Mouse (Mus musculus) left cerebral cortex, postnatal 25 days (tissue): ENCODE measurements around the gene Chst4. TPM values are rescaled to one million over a fixed set of nuclear protein-coding genes. Genes with fewer than 3 reads are reported as not detected.
"Not testable (repeated sequence)": the region's sequence is repeated elsewhere in the genome, so short reads cannot be mapped to it uniquely, and the experiment has no call there.

ENCODE experiments used
- DNase-seq, 2 experiments: peaks; one replicate each; pipeline ENCODE4 v3.0.0; 2022; ENCODE audit warnings: low spot score in 2 of 2, mixed read lengths in 1 of 2
- intact Hi-C: fragments of 180-260 bp; cut with DNase I; formaldehyde crosslinking; loops from one replicate; pipeline ENCODE4 v1.15.1; 2025
- total RNA-seq, 2 experiments: library from RNA; stranded (reverse); gene quantifications; 2 replicates each; pipeline ENCODE4 v1.2.3; 2021

The Chst4 gene
- total RNA-seq, result under 1 TPM in 1 of 2 experiments, not detected in 1; 0.30 TPM

DNA sequence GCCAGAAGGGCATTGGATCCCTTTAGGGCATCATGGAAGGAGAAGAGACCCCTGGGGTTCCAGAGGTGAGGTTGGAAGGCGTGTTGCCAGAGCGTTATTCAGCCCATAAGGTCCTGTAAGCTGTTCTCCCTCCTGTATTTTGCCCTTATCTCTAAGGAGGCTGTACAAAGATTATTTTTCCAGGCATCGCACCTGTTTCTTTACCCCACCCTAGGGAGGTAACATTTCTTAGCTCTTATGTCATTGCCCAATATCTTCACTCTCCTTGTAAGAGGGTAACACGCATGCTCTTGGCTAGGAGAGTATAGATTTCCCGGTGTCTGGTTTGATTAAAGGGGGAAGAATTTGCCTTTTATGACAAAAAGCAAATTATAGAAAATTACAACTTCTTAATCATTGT lies at the start of gene Chst4:
Gene Chst4 (minus strand): TSS at position 82 of the 400 bp plus-strand sequence.
- DNase-seq, result no peak
- intact Hi-C loops, result no loop called here

DNA sequence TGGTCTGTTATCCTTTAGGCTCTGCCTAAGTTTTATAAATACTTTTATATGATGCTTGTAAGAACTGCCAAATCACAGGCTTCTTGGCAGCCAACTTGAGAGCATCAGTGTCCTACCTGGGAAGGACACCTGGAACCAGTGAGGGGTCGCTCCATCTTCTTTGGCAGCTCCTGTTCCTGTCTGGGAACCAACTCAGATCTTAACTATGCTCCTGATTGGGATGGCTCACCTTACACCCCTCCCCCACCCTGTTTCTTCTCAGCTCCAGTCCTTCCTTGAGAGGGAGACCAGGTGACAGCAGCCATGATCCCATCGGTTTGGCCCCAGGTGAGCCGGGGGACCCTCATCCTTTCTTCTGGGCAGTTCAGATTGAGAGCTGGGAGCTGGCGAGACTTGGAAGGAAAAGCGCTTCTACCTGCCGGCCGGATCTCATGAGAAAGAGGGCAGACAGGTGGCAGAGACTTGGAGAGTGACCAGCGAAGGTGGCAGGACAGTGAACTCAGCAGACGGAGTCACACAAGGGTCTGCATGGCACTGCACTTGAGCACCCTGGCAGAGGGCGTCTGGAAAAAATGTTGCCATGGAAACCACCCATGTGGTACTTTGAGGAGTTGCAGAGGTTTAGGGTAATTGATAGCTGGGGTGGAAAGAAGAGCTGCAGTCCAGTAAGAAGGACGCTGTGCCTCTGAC lies 43.0 kb upstream of the Chst4 start:
- no peak for DNase-seq
- intact Hi-C loops, result no loop called here

DNA sequence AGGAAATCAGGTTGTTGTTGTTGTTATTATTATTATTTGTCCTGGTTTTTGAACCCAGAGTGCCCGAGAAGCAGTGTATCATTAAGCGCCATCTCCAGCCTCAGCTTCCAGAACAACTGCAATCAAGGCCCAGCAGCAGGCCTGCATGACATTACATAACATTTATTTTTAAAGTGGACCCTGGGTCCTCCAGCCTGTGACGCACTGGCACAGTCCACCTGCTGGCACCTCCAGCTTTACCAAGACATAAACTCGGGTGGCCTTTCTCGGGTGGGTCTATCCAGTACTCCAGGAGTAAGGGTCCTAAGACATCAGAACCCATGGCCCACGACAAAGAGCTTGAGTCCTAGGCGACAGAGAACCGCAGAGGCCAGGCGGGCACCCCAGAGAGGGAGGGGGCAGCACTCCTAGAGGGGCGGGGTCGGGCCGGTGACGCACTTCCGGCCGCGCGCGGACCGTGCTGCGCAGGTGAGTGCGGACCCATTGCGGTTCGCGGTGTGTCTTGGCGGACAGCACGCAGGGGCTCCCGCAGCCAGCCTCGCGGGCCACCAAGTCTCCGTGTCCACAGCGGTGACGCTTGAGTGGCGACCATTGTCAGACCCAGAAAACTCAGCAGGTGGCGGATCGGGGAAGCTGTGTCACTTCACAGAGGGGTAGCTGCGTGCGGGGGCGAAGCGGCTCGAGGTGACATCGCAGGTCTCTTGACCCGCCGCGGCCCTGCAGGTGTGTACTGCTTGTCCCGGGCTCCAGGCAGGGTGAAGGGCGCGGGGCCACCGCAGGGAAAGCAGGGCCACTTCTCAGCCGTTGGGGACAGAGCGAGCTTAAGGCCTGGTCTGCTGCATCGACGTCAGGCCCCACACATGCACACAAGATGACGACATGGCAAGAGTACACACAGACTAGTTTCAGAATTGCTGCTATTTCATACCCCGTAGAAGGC lies 40.0 kb upstream of the Chst4 start, which contains the start of gene Zfp612:
Gene Zfp612 (plus strand): TSS at position 465 of the 940 bp plus-strand sequence.
- intact Hi-C loops, result loop anchor here (10.0 kb wide), 1 partner anchor 215 kb away; the partner anchor contains the start of gene Phlpp2

DNA sequence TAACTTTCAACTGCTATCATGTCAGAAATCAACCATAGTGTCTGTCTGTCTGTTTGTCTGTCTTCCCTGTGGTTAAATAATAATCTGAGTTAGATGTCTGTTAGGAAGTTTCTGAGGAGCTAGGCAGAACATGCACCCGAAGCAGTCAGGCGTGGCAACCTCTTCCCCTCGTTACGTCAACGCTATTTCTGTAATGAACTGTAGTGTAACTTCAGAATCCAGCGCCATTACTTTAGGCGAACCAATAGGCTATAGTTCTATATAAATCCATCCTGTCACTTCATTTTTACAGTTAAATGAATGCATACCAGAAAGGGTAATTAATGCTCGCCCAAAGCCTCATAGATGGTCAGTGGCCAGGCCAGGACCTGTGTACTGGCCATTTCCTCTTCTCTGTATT lies 35.0 kb upstream of the Chst4 start:
- intact Hi-C loops, result loop anchor here (10.0 kb wide), 1 partner anchor 210 kb away; the partner anchor contains the start of gene Phlpp2
- DNase-seq, result no peak

More for the DNA sequence above, 40.0 kb upstream of the Chst4 start, which contains the start of gene Zfp612:
- DNase-seq, result peak; percentile 75 to 76

DNA sequence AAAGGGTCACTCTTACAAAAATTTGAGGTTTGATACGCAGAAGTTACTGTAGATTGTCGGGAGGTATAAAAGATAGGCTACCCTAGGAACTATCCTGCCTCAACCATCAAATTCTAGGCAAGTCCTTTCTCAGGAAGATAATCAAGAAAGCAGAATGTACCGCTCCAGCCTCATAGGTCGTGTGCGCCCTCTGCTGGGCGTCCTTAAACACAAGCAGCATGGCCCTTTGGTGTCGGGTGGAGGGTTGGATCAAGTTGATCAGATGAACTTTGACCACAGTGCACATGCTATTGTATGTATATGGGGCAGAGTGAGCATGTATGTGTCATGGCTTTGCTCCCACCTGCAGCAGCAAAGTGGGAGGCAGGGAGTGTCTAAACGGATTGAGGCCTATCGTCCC lies 32.1 kb upstream of the Chst4 start:
- DNase-seq, result peak; percentile 62
- intact Hi-C loops, result loop anchor here (1.0 to 10.0 kb wide), 2 partner anchors 101 to 207 kb away; partner anchors contain the start of gene Phlpp2

DNA sequence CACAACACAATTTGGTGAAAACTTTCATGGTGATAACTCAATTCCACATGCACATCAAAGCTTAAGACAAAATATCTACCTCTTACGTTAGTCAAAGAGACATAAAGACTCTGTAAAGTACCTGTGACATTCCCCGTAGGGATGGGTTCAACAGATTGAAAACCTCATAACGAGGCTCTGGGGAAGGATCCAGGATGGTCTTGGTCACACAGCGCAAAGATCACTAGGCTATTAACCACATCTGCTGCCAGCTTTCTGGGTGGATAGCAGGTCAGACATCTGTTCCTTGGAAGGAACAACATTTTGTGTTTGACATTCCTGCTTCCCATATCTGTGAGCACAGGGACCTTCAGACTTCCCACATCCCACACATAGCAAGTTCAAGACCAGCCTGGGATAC lies 30.2 kb upstream of the Chst4 start:
- intact Hi-C loops, result loop anchor here (10.0 kb wide), 1 partner anchor 205 kb away; the partner anchor contains the start of gene Phlpp2
- no peak for DNase-seq

DNA sequence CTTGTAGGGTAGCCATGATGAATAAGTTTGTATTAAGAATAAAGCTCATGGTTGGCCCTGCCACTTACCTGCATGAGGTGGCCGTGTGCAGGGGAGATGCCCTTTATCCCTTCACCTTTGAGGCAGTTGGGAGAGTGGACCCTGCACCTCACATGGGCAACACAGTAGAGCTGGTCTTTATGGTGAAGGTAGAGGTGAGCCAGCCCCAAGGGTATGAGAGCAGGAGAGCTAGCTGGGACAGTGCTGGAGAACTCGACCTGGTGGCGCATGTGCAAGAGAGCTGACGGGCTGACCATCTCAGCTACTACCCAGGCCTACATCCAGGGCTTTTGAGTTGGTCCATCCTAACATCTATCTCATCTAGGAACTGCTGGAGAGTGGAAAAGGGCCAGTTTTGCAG lies 26.1 kb upstream of the Chst4 start:
- DNase-seq, result no peak
- intact Hi-C loops, result no loop called here

DNA sequence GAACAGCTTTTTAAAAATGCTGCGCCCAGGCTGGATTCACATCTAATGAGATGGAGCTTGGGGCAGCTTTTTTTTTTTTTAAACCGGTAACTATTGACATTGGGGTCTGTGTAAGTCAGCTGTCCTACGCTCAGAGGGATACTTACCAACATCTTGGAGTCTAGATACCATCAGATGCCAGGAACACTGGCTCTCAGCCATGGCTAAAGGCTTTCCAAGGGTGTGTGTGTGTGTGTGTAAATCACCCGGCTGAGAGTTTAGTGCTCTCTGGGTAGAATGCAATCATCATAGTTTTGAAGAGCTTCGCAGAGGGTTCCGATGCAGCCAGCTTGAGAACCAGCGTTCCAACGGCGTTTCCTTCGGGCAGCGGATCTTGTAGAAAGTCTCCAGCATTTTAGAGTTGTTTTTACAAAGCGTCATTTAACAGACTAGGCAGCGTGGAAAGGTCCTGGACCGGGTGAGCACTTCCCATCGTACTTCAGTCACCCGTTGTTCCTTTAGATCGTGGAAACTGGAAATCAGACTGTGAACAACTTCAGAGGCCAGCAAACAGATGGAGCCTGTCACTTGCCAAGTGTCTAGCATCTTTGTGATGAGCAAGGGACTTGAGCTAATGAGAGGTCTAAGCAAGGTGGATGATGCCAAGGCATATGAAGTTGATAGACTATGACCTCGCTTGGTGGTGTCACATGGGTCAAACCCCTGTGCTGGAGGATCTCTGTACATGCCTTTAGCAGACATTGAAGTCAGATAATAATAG lies 25.2 kb upstream of the Chst4 start:
- no peak for DNase-seq

DNA sequence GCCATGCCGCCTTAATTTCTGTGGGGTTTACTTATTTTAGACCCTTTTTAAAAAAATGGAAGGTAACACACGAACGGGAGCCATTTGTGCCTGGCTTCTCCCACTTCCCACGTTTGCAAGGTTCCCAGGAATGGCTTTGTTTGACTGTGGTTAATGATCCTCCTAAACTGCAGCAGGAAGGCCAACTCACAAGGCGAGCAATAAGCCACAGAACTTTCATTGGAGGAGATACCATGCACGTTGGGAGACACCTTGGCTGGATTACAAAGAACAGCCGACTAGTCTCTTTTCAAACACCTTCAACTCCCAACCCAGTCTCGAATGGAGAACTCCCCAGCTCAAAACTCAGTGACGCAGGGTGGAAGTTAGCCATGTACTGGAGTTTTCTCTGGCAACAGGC lies 24.6 kb upstream of the Chst4 start:
- intact Hi-C loops, result no loop called here
- no peak for DNase-seq

More for the DNA sequence above, 25.2 kb upstream of the Chst4 start:
- intact Hi-C loops, result no loop called here

DNA sequence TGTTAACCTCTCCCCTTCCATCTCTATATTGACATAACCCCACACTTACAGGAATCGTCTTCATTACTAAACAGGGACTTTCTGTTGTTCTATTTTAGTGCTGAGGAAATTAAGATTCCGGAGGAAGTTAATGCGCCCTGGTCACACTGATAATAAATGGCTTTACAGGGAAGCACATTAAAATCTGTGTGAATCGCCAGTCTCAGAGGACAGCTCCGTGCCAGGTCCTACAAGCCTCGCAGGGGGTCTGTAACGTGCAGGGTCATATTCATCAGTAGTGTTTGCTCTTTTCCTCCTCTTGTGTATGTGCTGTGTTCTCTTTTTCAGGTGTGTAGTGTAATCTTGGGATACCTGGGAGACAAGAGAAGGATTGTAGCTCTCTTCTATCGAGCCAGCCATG lies 18.7 kb upstream of the Chst4 start:
- DNase-seq, result no peak
- intact Hi-C loops, result no loop called here

DNA sequence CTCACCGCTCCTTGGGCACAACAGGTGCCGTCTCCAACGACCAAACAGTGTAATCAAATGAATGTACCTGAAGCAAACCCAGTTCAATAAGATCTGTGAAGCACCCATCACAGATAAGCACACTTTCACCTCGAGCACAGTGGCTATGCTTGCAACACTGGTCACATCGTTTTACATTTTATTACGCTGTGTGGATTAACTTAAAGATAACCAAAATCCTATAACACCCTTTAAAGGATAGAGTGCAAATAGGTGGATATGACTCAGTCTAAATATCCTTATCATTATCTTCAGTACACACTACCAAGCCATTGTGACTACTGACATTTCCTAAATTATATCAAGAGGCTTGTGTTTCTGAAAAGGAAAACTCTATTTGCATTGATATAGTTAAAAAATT lies 11.7 kb upstream of the Chst4 start:
- no peak for DNase-seq
- intact Hi-C loops, result no loop called here

DNA sequence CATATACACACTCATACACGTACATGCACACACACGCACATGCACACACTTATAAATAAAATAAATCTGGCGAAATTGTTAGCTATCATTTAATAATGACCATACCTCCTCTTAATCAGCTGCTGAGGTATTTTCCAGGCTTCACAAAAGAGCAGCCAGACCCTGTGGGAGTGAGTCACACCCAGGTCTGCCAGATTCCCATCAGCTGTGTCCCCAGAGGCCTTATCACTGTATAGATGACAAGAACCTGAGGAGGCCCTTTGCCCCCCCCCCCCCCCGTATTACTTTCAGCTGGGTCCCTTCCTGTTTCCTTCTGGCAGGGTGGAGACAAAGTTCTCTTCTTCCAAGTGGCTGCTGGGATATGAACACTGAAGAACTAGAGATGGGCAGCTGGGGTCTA lies 969 bp upstream of the Chst4 start:
- intact Hi-C loops, result no loop called here
- DNase-seq, result no peak

DNA sequence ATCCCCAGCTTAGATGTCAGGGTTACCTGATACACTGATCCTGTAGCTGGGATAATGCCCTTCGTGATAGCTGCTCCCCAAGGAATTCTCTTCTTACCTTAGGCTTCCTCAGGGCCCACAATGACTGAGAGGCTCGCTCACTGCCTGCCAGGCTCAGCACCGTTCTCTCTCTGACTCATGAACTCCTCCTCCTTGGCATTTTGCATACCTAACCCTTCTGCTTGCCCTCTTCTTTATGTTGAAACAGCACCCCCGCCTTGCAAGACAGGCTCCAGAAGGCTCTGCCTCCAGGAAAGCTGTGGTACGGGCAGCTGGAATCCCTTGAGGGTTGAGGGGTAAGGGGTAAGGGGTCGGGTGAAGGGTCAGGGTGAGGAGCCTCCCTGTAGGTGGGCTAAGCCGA lies 324 bp downstream of the Chst4 start:
- intact Hi-C loops, result no loop called here
- peak in 1 of 2 experiments; percentile 28 for DNase-seq

DNA sequence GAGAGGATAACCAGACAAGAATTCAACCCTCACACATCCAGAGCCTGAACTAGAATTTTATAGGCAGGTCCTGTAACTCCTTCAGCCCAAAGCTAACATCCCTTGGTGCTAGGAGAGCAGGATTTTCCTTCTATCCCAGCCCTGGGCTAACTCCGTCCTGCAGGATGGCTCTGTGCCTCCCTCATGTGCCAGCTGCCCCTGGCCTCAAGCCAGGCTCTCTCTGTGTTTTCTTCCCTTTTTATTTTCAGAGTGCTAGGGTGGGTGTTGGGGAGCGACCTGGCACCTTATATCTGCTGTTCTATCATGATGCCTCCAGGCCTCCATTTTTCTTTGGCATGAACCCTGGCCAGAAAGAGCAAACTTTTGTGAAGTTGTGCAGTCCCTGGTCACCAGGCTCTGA lies 3.4 kb downstream of the Chst4 start:
- intact Hi-C loops, result no loop called here
- DNase-seq, result peak in 1 of 2 experiments; percentile 4

DNA sequence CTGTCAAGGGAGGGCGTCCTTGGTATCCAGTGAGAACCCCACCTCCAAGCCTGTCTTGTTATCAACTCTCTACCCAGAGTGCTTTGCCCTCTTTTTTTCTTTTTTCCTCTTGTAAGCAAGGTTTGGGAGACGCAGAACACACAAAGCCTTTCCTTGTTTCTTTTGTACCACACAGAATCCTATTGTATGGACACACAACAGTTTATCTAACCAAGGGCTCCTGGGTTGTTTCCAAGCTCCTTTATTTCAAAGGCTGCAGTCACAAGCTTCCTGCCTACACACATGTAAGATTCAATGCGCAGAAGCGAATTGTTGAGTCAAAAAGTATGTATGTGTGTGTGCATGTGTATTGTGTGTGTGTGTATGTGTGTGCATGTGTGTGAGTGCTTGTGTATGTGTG lies 5.2 kb downstream of the Chst4 start:
- peak in 1 of 2 experiments; percentile 2 for DNase-seq
- intact Hi-C loops, result no loop called here

DNA sequence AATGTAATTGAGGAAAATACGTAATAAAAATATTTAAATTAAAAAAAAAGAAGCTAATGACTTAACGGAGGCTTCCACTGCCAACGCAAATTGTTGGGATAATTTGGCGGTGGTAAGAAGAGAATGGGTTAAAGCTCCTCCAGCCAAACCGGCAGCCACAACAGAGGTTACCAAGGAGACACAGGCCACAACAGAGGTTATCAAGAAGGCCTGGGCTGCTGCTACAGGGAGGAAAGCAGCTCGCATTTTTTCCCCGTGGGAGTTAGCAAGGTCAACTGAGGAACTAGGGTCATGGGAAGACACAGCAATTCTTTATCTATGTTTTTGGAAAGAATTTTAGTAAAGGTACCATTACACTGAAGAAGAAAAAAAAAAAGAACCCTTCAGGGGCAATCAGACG lies 5.8 kb downstream of the Chst4 start:
- intact Hi-C loops, DNase-seq: not testable (repeated sequence)

DNA sequence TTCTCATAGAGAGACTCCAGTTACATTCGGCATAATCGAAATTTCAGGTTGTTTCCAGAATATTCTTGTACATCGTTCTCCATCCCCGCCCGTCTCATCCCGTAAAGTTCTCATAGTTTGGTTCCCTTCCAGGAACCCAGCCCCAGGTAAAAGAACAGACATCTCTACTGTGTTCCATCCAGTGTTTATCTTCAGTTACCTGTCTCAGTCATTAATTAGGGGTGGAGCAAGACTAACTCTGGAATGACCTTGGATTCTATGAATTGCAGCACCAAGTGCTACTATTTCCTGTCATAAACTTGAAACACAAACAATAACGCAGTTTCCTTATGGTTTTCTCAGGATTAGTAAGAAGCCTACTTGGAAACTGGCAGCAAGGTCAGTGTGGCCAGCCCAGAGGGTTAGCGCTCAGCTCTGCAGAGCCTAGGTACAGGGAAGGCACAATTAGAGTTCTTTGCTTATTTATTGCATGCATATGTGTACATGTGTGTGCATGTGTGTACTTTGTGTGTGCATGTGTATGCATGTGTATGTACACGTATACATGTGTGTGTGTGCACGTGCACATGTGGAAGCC lies 16.7 kb downstream of the Chst4 start:
- intact Hi-C loops, result no loop called here
- no peak for DNase-seq

DNA sequence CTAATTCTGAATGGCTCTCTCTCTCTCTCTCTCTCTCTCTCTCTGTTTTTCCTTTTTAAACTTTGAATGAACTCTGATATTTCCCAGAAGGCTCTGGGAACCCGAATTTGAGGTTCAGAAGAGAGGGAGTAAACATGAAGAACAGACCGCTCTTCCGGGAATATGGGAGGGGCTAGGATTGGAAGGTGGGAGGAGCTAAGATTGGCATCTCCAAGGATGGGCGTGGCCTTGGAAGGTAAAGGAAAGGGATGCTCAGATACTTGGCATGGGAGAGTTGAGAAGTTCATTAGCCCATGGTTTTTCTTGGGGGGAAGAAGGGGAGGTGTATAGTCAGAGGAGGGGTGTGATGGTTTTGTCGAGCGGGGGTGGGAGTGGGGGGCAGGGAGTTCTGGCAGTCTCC lies 17.5 kb downstream of the Chst4 start:
- no peak for DNase-seq
- intact Hi-C loops, result no loop called here

DNA sequence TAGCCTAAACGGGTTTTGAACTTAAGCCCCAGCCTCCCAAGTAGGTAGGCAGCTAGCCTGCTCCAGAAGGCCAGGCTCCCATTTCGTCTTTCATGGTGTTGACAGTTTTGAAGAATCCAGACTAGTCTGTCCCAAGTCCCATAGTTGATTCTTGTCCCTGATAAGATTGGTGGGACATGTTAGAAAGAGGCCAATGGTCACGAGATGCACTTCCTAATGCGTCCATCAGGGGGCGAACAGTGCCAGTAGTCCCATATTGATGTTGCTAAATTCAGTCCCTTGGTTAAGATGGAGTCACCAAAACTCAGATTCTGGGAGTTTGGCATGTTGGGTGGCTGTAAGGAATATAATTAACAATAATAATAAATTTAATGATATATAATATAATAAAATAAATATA lies 28.7 kb downstream of the Chst4 start:
- intact Hi-C loops, result no loop called here
- DNase-seq, result peak in 1 of 2 experiments; percentile 14
